In genomic region chr1:194452480-194452879, GRCm38 (mm10) we compare ENCODE assay signal across 23 mouse cellular contexts.
DNase-seq lines count a peak whose midpoint lies in the region; ATAC-seq and TF ChIP-seq lines count a peak whose summit lies in the region.
"Had no signal": no experiment of that assay in that cellular context is flagged by ENCODE, and none has a peak within 500 bp of the region (broad histone marks: within the 10 kb centered on the region; RNA-seq: fewer than 3 reads in every experiment).

No protein-coding gene starts in this region.

- WGBS in forebrain, embryonic 13.5 days = 76% methylated on average over 1 of the region's 1 CpGs
- 87% methylated on average over 1 of the region's 1 CpGs for WGBS in forebrain, embryonic 10.5 days
- 45% methylated on average over 1 of the region's 1 CpGs for WGBS in forebrain, postnatal 0 days
- 83% methylated on average over 1 of the region's 1 CpGs for WGBS in midbrain, embryonic 13.5 days

- no peak overlapping the region for H3K4me2 ChIP-seq in forebrain, embryonic 13.5 days
- no peak overlapping the region for H3K4me2 ChIP-seq in forebrain, postnatal 0 days (ENCODE audit: low read depth)
- no peak overlapping the region for H3K4me2 ChIP-seq in midbrain, embryonic 13.5 days (replicated peaks)
- H3K4me2 ChIP-seq: heart, embryonic 13.5 days; hindbrain, embryonic 14.5 days; liver, embryonic 11.5 days; midbrain, embryonic 15.5 days; stomach, embryonic 15.5 days had no signal

- peak; percentile 53; the same call in 1 of the 2 replicates for ATAC-seq in forebrain, embryonic 13.5 days
- peak; percentile 78 for ATAC-seq in forebrain, postnatal 0 days
- no peak for ATAC-seq in midbrain, embryonic 13.5 days
- ATAC-seq: midbrain, embryonic 15.5 days had no signal

- H3K27ac ChIP-seq in forebrain, embryonic 13.5 days = peak overlapping the region; percentile 16; the same call in 1 of the 2 replicates
- no peak overlapping the region for H3K27ac ChIP-seq in forebrain, embryonic 10.5 days
- 0 out of 2 replicates have a peak overlapping the region, but pooled peaks have one; percentile 35 for H3K27ac ChIP-seq in forebrain, postnatal 0 days (ENCODE audit: low read depth, low read length)
- no peak overlapping the region for H3K27ac ChIP-seq in midbrain, embryonic 13.5 days
- H3K27ac ChIP-seq: embryonic facial prominence, embryonic 10.5 days; heart, embryonic 13.5 days; hindbrain, embryonic 14.5 days; midbrain, embryonic 15.5 days; stomach, embryonic 15.5 days had no signal

- no peak for DNase-seq in forebrain, embryonic 10.5 days (ENCODE audit: extremely low spot score, low spot score)
- peak; percentile 24 for DNase-seq in retina, postnatal 1 day
- DNase-seq in retina, embryonic 14.5 days (ENCODE audit: low spot score) = no peak
- DNase-seq in forebrain, postnatal 0 days = peak; percentile 48
- peak; percentile 2 to 4 for DNase-seq in right cerebral cortex, postnatal 36 days (ENCODE audit: low spot score in 2 of 2)
- DNase-seq: gastrocnemius, postnatal 14 days; heart, adult 18-20 months; kidney, adult 8-10 months; kidney, postnatal 14 days; lung, adult 18-20 months; lung, postnatal 14 days; spleen, adult 18-20 months had no signal

- no peaks in the 10 kb centered on the region for H3K27me3 ChIP-seq in forebrain, embryonic 13.5 days
- H3K27me3 ChIP-seq in forebrain, embryonic 10.5 days (ENCODE audit: poor library complexity, severe bottlenecking) = no peaks in the 10 kb centered on the region
- H3K27me3 ChIP-seq in forebrain, postnatal 0 days (ENCODE audit: insufficient read depth, low read length) = no peaks in the 10 kb centered on the region
- H3K27me3 ChIP-seq in midbrain, embryonic 13.5 days = no peaks in the 10 kb centered on the region
- H3K27me3 ChIP-seq: CH12.LX; heart, embryonic 13.5 days; megakaryocyte, embryonic 14.5 days; midbrain, embryonic 15.5 days; stomach, embryonic 15.5 days had no signal

- H3K9ac ChIP-seq in forebrain, embryonic 13.5 days = no peak overlapping the region
- H3K9ac ChIP-seq in forebrain, postnatal 0 days = no peak overlapping the region
- no peak overlapping the region for H3K9ac ChIP-seq in midbrain, embryonic 13.5 days (replicated peaks)
- H3K9ac ChIP-seq: heart, embryonic 13.5 days; hindbrain, embryonic 14.5 days; midbrain, embryonic 15.5 days; stomach, embryonic 15.5 days had no signal

- no peaks in the 10 kb centered on the region for H3K9me3 ChIP-seq in forebrain, embryonic 13.5 days (replicated peaks)
- H3K9me3 ChIP-seq in forebrain, embryonic 10.5 days = no peaks in the 10 kb centered on the region
- no peaks in the 10 kb centered on the region for H3K9me3 ChIP-seq in forebrain, postnatal 0 days (ENCODE audit: low read length)
- no peaks in the 10 kb centered on the region for H3K9me3 ChIP-seq in midbrain, embryonic 13.5 days
- H3K9me3 ChIP-seq: embryonic facial prominence, embryonic 10.5 days; heart, embryonic 13.5 days; megakaryocyte, embryonic 14.5 days; midbrain, embryonic 15.5 days; stomach, embryonic 15.5 days had no signal

- H3K36me3 ChIP-seq in forebrain, embryonic 13.5 days (ENCODE audit: poor library complexity, severe bottlenecking) = no peaks in the 10 kb centered on the region
- no peaks in the 10 kb centered on the region for H3K36me3 ChIP-seq in forebrain, embryonic 10.5 days (replicated peaks)
- H3K36me3 ChIP-seq in forebrain, postnatal 0 days (ENCODE audit: insufficient read depth) = no peaks in the 10 kb centered on the region
- no peaks in the 10 kb centered on the region for H3K36me3 ChIP-seq in midbrain, embryonic 13.5 days
- H3K36me3 ChIP-seq: embryonic facial prominence, embryonic 10.5 days; heart, embryonic 13.5 days; midbrain, embryonic 15.5 days; stomach, embryonic 15.5 days had no signal

- peaks cover 6% of the 10 kb centered on the region for H3K4me1 ChIP-seq in forebrain, embryonic 13.5 days
- H3K4me1 ChIP-seq in forebrain, embryonic 10.5 days = peaks cover 4% of the 10 kb centered on the region
- H3K4me1 ChIP-seq in forebrain, postnatal 0 days (ENCODE audit: insufficient read depth) = no peaks in the 10 kb centered on the region
- no peaks in the 10 kb centered on the region for H3K4me1 ChIP-seq in midbrain, embryonic 13.5 days (replicated peaks)
- H3K4me1 ChIP-seq: embryonic facial prominence, embryonic 10.5 days; heart, embryonic 13.5 days; midbrain, embryonic 15.5 days; stomach, embryonic 15.5 days had no signal

- no peak for TF ChIP-seq CTCF in forebrain, postnatal 0 days (IDR thresholded peaks at IDR 0.05; ENCODE audit: low read depth)

- H3K4me3 ChIP-seq in forebrain, embryonic 13.5 days = no peak overlapping the region
- no peak overlapping the region for H3K4me3 ChIP-seq in forebrain, embryonic 10.5 days
- no peak overlapping the region for H3K4me3 ChIP-seq in forebrain, postnatal 0 days (ENCODE audit: low read depth, low read length)
- H3K4me3 ChIP-seq in midbrain, embryonic 13.5 days (replicated peaks) = no peak overlapping the region
- H3K4me3 ChIP-seq: embryonic facial prominence, embryonic 10.5 days; heart, embryonic 13.5 days; megakaryocyte, embryonic 14.5 days; midbrain, embryonic 15.5 days; myocyte; stomach, embryonic 15.5 days had no signal

Comparison
In these comparisons a context has a peak if more than half of its experiments do, and no peak if none do; other contexts are left out.
1. H3K27ac ChIP-seq: peak in forebrain, embryonic 13.5 days (single experiment) and forebrain, postnatal 0 days (single experiment); none in forebrain, embryonic 10.5 days (single experiment) and midbrain, embryonic 13.5 days (single experiment).
2. DNase-seq: peak in retina, postnatal 1 day (single experiment), forebrain, postnatal 0 days (single experiment) and right cerebral cortex, postnatal 36 days (2 of 2); none in forebrain, embryonic 10.5 days (single experiment) and retina, embryonic 14.5 days (single experiment).